In the genomic region with DNA sequence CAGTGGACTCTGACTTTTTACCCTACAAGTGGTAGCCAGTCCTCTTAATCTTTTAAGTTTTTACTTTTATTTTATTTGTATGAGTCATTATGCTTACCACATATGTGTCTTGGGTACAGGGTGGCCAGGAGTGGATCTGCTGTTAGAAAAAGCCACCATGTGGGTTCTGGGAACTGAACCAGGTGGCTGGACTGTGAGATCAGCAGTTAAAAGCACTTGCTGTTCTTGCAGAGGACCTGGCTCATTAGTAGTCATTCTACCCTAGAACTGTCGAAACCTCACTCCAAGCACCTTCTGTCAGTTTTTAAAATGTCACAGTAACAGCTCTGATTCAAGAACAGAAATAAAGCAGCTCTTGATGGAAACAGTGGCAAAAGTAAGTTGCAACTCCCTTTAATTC, we compare ENCODE assay signal across 29 mouse cellular contexts.
DNase-seq lines count a peak whose midpoint lies in the region; ATAC-seq and TF ChIP-seq lines count a peak whose summit lies in the region.
"Had no signal": no experiment of that assay in that cellular context is flagged by ENCODE, and none has a peak within 500 bp of the region (broad histone marks: within the 10 kb centered on the region; RNA-seq: fewer than 3 reads in every experiment).

No protein-coding gene starts in this region.

- WGBS in midbrain, embryonic 16.5 days: 83% methylated on average over 1 of the region's 1 CpGs
- 73% methylated on average over 1 of the region's 1 CpGs for WGBS in midbrain, postnatal 0 days

- TF ChIP-seq CTCF in midbrain, postnatal 0 days (IDR thresholded peaks at IDR 0.05): no peak

- ATAC-seq in midbrain, embryonic 16.5 days: no peak
- no peak for ATAC-seq in midbrain, postnatal 0 days (ENCODE audit: low FRiP score)
- ATAC-seq: activated CD4-positive, CD25-positive, alpha-beta regulatory T cell, adult 4 months had no signal

- no peaks in the 10 kb centered on the region for H3K4me1 ChIP-seq in midbrain, embryonic 16.5 days (ENCODE audit: control insufficient read depth, insufficient read depth, low read length)
- no peaks in the 10 kb centered on the region for H3K4me1 ChIP-seq in midbrain, postnatal 0 days (ENCODE audit: insufficient read depth, low read length)
- H3K4me1 ChIP-seq: embryonic facial prominence, embryonic 10.5 days; heart, embryonic 12.5 days; hindbrain, embryonic 10.5 days; kidney, embryonic 15.5 days; limb, embryonic 10.5 days; liver, embryonic 15.5 days; lung, embryonic 15.5 days; neural tube, embryonic 13.5 days had no signal

- H3K27me3 ChIP-seq in midbrain, embryonic 16.5 days (ENCODE audit: control insufficient read depth, insufficient read depth, low read depth, low read length): no peaks in the 10 kb centered on the region
- no peaks in the 10 kb centered on the region for H3K27me3 ChIP-seq in midbrain, postnatal 0 days (ENCODE audit: insufficient read depth, low read length)
- H3K27me3 ChIP-seq: heart, embryonic 12.5 days; kidney, embryonic 15.5 days; liver, embryonic 15.5 days; lung, embryonic 15.5 days; neural tube, embryonic 13.5 days had no signal

- H3K36me3 ChIP-seq in midbrain, embryonic 16.5 days (ENCODE audit: control insufficient read depth, insufficient read depth, low read length): no peaks in the 10 kb centered on the region
- H3K36me3 ChIP-seq in midbrain, postnatal 0 days (ENCODE audit: insufficient read depth, low read length): no peaks in the 10 kb centered on the region
- H3K36me3 ChIP-seq: embryonic facial prominence, embryonic 10.5 days; heart, embryonic 12.5 days; hindbrain, embryonic 10.5 days; kidney, embryonic 15.5 days; limb, embryonic 10.5 days; liver, embryonic 15.5 days; lung, embryonic 15.5 days; neural tube, embryonic 13.5 days had no signal

- H3K27ac ChIP-seq in midbrain, embryonic 16.5 days (ENCODE audit: low read length): no peak overlapping the region
- H3K27ac ChIP-seq in midbrain, postnatal 0 days (ENCODE audit: low read depth, low read length): no peak overlapping the region
- H3K27ac ChIP-seq: embryonic facial prominence, embryonic 10.5 days; hindbrain, embryonic 10.5 days; kidney, embryonic 15.5 days; limb, embryonic 10.5 days; liver, embryonic 15.5 days; lung, embryonic 15.5 days; neural tube, embryonic 13.5 days had no signal

- peak; percentile 12 to 19 for DNase-seq in cerebellum, postnatal 10 days
- no peak for DNase-seq in cerebellum, adult 9-11 months
- DNase-seq in layer of hippocampus, adult 11-12 months (ENCODE audit: low spot score): peak; percentile 65
- DNase-seq in layer of hippocampus, postnatal 25 days (ENCODE audit: extremely low spot score in 1 of 2, low spot score in 1 of 2): no peak
- DNase-seq in brain, adult 2 months (ENCODE audit: low read depth, low spot score): peak; percentile 55
- peak; percentile 74 for DNase-seq in layer of hippocampus, adult 9-11 months
- DNase-seq in midbrain, postnatal 0 days (ENCODE audit: low spot score): no peak
- DNase-seq: adrenal gland, adult 8-10 months; gastrocnemius, postnatal 14 days; heart, adult 11 months; heart, postnatal 10 days; kidney, adult 11 months; kidney, postnatal 4 days; liver; lung, postnatal 36 days; midbrain, embryonic 14.5 days; retina, postnatal 1 day; thymus, adult 2 months had no signal

- H3K4me2 ChIP-seq in midbrain, embryonic 16.5 days (ENCODE audit: low read length): no peak overlapping the region
- no peak overlapping the region for H3K4me2 ChIP-seq in midbrain, postnatal 0 days (ENCODE audit: low read depth, low read length, poor library complexity, severe bottlenecking)
- H3K4me2 ChIP-seq: heart, embryonic 12.5 days; kidney, embryonic 15.5 days; liver, embryonic 15.5 days; lung, embryonic 15.5 days; neural tube, embryonic 13.5 days had no signal

- H3K4me3 ChIP-seq in midbrain, embryonic 16.5 days (ENCODE audit: low read depth, low read length): no peak overlapping the region
- no peak overlapping the region for H3K4me3 ChIP-seq in midbrain, postnatal 0 days (ENCODE audit: low read depth, low read length)
- H3K4me3 ChIP-seq: embryonic facial prominence, embryonic 10.5 days; heart, embryonic 12.5 days; hindbrain, embryonic 10.5 days; kidney, embryonic 15.5 days; limb, embryonic 10.5 days; liver, embryonic 15.5 days; lung, embryonic 15.5 days; myocyte; neural tube, embryonic 13.5 days had no signal

- H3K9ac ChIP-seq in midbrain, embryonic 16.5 days (ENCODE audit: low read depth, low read length): no peak overlapping the region
- H3K9ac ChIP-seq in midbrain, postnatal 0 days (replicated peaks; ENCODE audit: low read length, poor library complexity, severe bottlenecking): no peak overlapping the region
- H3K9ac ChIP-seq: heart, embryonic 12.5 days; kidney, embryonic 15.5 days; liver, embryonic 15.5 days; lung, embryonic 15.5 days; neural tube, embryonic 13.5 days had no signal

- H3K9me3 ChIP-seq in midbrain, embryonic 16.5 days (replicated peaks; ENCODE audit: control insufficient read depth, low read length, poor library complexity, severe bottlenecking): no peaks in the 10 kb centered on the region
- H3K9me3 ChIP-seq in midbrain, postnatal 0 days (ENCODE audit: low read length): no peaks in the 10 kb centered on the region
- H3K9me3 ChIP-seq: embryonic facial prominence, embryonic 10.5 days; heart, embryonic 12.5 days; hindbrain, embryonic 10.5 days; kidney, embryonic 15.5 days; limb, embryonic 10.5 days; liver, embryonic 15.5 days; lung, embryonic 15.5 days; neural tube, embryonic 13.5 days had no signal

Comparison
In these comparisons a context has a peak if more than half of its experiments do, and no peak if none do; other contexts are left out.
1. DNase-seq: peak in cerebellum, postnatal 10 days (2 of 2), layer of hippocampus, adult 11-12 months (single experiment), brain, adult 2 months (single experiment) and layer of hippocampus, adult 9-11 months (single experiment); none in cerebellum, adult 9-11 months (single experiment), layer of hippocampus, postnatal 25 days (0 of 2) and midbrain, postnatal 0 days (single experiment).